Mouse (Mus musculus) ES-Bruce4 (cell line): ENCODE data around the gene Csnk2b. TPM values are rescaled to one million over a fixed set of nuclear protein-coding genes. Genes with fewer than 3 reads are reported as not detected.

Experiments
- H3K27ac ChIP-seq: 2 replicates; pipeline ENCODE4 v1.5.1; 2012; ENCODE audit warnings: low read length, inconsistent platforms; ENCODE audit not compliant: insufficient read depth
- H3K27me3 ChIP-seq: 2 replicates; pipeline ENCODE4 v1.6.1; 2012; ENCODE audit warnings: mild to moderate bottlenecking, low read length, inconsistent platforms; ENCODE audit not compliant: control insufficient read depth, poor library complexity, insufficient read depth, severe bottlenecking
- H3K36me3 ChIP-seq: 2 replicates; pipeline ENCODE4 v1.6.1; 2012; ENCODE audit warnings: inconsistent platforms, mild to moderate bottlenecking, low read length, moderate library complexity; ENCODE audit not compliant: control insufficient read depth, poor library complexity, insufficient read depth, severe bottlenecking
- H3K4me1 ChIP-seq: one replicate; pipeline ENCODE4 v1.8.1; 2011; ENCODE audit warnings: low read length; ENCODE audit not compliant: control insufficient read depth, insufficient read depth
- H3K4me3 ChIP-seq: 2 replicates; pipeline ENCODE4 v1.5.1; 2011; ENCODE audit warnings: low read depth, mild to moderate bottlenecking, low read length
- H3K9ac ChIP-seq: 2 replicates; pipeline ENCODE4 v1.6.1; 2012; ENCODE audit warnings: low read depth, mild to moderate bottlenecking, inconsistent platforms; ENCODE audit not compliant: poor library complexity, severe bottlenecking
- H3K9me3 ChIP-seq: replicated peaks from 2 replicates; pipeline ENCODE4 v1.6.1; 2012; ENCODE audit warnings: mild to moderate bottlenecking, low read length, inconsistent platforms; ENCODE audit not compliant: control insufficient read depth, poor library complexity, insufficient read depth, severe bottlenecking
- CTCF ChIP-seq: IDR thresholded peaks from one replicate; pipeline ENCODE4 v1.8.1; 2011; ENCODE audit warnings: low read depth, low read length
- EP300 ChIP-seq: IDR thresholded peaks from 2 replicates; pipeline ENCODE4 v1.6.1; 2011; ENCODE audit warnings: low read depth, low read length; ENCODE audit not compliant: insufficient read depth
- POLR2A ChIP-seq: IDR thresholded peaks from one replicate; pipeline ENCODE4 v1.8.1; 2011; ENCODE audit warnings: low read length; ENCODE audit not compliant: insufficient read depth
- polyA plus RNA-seq: library from polyadenylated mRNA; stranded (reverse); fragments of >200 nt; gene quantifications from 2 replicates; pipeline ENCODE4 v1.2.4, GENCODE M21; 2011; ENCODE audit warnings: low read depth; ENCODE audit not compliant: missing spikeins, insufficient read depth, insufficient read length

The Csnk2b gene
- polyA plus RNA-seq, 1 experiment, result 146 TPM

DNA sequence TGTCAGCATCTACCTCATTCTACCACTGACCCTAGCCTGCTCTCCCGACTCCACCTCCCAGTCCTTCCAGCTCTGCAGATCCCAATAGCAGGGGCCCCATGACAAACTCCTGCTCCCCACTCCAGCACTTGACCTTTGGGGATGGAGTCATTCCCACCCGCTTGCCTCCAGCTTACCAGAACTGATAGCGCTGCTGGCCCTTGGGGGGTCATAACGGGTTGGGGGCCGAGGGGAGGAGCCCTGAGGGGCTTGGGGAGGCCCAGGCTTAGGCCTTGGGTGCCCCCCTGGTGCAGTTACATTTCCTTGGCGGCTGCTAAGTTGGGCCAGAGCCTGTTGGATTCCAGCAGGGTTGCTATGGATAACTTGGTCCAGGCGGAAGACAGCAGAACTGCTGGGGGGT is 32.8 kb upstream of the Csnk2b start:
- H3K27ac ChIP-seq, result no peak overlapping the region
- no peak overlapping the region for H3K4me3 ChIP-seq
- H3K4me1 ChIP-seq, result no peaks in the 10 kb centered on the region
- no peaks in the 10 kb centered on the region for H3K27me3 ChIP-seq
- TF ChIP-seq CTCF (no peak), POLR2A (no peak), EP300 (no peak)
- no peaks in the 10 kb centered on the region for H3K9me3 ChIP-seq
- peaks cover 98% of the 10 kb centered on the region for H3K36me3 ChIP-seq
- no peak overlapping the region for H3K9ac ChIP-seq

DNA sequence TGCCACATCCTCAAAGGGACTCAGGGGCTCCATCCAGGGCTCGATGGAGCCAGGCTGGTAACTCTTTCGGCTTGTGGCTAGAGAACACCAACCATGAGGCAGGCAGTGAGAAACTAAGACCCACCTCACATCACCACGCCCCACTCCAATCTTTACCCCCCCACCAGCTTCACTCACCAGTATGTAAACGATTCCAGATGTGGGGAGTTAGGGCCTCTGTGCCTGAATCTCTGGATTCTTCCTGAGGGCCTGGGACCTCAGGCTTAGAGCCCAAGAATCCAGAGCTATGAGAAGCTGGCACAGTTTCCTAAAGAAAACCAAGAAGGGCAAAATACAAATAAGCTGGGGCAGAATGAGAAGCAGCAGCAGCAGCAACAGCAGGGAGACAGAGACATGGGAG is 32.1 kb upstream of the Csnk2b start:
- no peaks in the 10 kb centered on the region for H3K4me1 ChIP-seq
- H3K9me3 ChIP-seq, result no peaks in the 10 kb centered on the region
- H3K4me3 ChIP-seq, result no peak overlapping the region
- H3K27ac ChIP-seq, result no peak overlapping the region
- H3K27me3 ChIP-seq, result no peaks in the 10 kb centered on the region
- TF ChIP-seq EP300, result no peak
- H3K9ac ChIP-seq, result no peak overlapping the region
- H3K36me3 ChIP-seq, result peaks cover 98% of the 10 kb centered on the region

DNA sequence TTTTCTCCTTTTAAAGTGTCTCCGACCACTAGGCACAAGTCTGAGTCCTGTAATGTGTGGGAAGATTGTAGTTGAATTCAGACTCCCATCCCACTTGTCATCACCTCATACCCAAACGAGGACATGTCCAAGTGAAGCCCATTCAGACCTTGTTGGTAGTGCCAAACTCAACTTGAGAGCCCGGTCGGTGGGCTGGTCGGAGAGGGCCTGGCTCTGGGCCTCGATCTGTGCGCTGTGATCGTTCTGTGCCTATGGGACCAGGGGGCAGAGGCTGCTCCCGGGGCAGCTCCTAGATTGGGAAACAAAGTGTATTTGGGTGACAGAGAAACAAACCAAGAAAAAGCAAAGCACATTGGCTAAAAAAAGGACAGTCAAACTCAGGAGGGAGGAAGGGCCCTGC is 31.2 kb upstream of the Csnk2b start:
- H3K27me3 ChIP-seq, result no peaks in the 10 kb centered on the region
- no peak overlapping the region for H3K27ac ChIP-seq
- H3K4me3 ChIP-seq, result no peak overlapping the region
- H3K9ac ChIP-seq, result no peak overlapping the region
- TF ChIP-seq POLR2A, result no peak
- no peak for TF ChIP-seq CTCF
- no peak for TF ChIP-seq EP300
- H3K9me3 ChIP-seq, result no peaks in the 10 kb centered on the region
- H3K4me1 ChIP-seq, result no peaks in the 10 kb centered on the region
- peaks cover 94% of the 10 kb centered on the region for H3K36me3 ChIP-seq

DNA sequence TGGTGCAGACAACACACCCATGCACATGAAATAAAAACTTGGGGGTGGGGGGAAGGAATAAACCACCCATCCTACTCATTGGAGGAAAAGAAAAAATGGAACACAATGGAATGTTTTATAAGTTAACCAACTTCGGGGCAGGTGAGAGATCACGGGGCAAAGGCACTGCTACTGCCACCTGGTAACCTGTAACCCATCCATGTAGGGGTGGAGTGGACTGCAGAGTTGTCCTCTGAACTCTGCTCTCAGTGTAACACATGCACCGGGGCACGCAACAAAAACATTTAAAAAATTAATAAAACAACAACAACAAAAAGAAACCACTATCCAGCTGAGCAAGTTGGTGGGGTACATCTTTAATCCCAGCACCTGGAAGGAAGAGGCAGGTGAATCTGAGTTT is 30.3 kb upstream of the Csnk2b start:
- H3K9ac ChIP-seq, result no peak overlapping the region
- TF ChIP-seq CTCF, result no peak
- no peaks in the 10 kb centered on the region for H3K4me1 ChIP-seq

DNA sequence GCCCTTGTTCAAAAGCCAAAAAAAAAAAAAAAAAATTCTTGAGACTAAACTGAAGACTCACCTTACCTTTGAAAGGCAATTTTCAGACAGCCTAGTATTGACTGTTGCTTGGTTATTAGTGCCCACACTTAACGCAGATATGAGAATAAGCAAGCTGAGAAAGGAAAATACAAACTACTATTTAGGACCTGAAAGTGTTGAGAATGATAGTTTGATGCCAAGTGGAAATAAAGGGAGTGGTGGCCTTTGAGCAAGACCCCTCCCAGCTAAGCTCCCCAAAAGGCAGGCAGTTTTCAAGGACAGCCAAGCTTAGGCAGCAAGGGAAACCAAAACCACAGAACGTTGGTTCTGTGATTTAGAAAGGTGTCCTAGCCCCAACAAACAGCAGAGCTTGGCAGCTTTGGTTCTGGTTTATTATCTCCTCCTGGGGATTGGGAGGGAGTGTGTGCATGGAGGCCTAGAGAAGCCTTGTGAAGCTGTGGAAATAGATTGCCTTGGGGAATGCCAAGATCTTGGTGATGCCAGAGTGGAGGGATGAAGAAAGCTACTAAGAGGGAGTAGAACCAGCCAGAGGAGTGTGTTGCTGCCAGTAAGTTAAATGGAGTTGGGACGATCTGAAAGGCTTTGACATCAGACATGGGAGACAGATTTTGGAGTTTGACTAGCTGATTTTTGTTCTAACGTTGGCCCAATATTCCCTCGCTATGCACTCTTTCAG is 26.2 kb upstream of the Csnk2b start:
- no peaks in the 10 kb centered on the region for H3K4me1 ChIP-seq
- H3K36me3 ChIP-seq, result peaks cover 89% of the 10 kb centered on the region
- no peaks in the 10 kb centered on the region for H3K27me3 ChIP-seq
- H3K27ac ChIP-seq, result no peak overlapping the region
- H3K9ac ChIP-seq, result no peak overlapping the region
- no peak overlapping the region for H3K4me3 ChIP-seq
- H3K9me3 ChIP-seq, result no peaks in the 10 kb centered on the region
- TF ChIP-seq EP300 (no peak), POLR2A (no peak), CTCF (no peak)

More for the DNA sequence above, 30.3 kb upstream of the Csnk2b start:
- H3K9me3 ChIP-seq, result no peaks in the 10 kb centered on the region
- no peak overlapping the region for H3K4me3 ChIP-seq
- no peaks in the 10 kb centered on the region for H3K27me3 ChIP-seq
- peaks cover 90% of the 10 kb centered on the region for H3K36me3 ChIP-seq
- no peak overlapping the region for H3K27ac ChIP-seq

DNA sequence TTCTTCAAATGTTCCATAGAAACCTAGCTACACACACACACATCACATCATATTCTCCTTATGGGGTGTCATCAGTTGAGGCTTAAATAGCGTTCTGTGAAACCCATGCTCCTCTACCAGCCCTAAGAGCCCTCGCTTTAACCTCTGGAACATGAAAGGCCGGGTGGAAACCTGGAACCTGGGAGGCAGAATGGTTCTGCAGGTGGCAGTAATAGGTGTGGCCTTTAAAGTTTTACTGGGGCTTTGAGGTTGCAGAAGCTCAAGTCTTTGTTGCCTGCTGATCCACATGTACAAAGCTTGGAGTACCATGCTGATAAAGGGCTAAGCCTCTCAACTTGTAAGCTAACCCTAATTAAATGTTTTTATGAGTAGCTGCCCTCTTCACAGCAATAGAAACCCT is 25.5 kb upstream of the Csnk2b start:
- no peaks in the 10 kb centered on the region for H3K27me3 ChIP-seq
- no peak overlapping the region for H3K9ac ChIP-seq
- no peaks in the 10 kb centered on the region for H3K4me1 ChIP-seq
- peaks cover 89% of the 10 kb centered on the region for H3K36me3 ChIP-seq
- H3K27ac ChIP-seq, result no peak overlapping the region
- H3K9me3 ChIP-seq, result no peaks in the 10 kb centered on the region
- H3K4me3 ChIP-seq, result no peak overlapping the region
- TF ChIP-seq POLR2A, result no peak
- no peak for TF ChIP-seq EP300
- TF ChIP-seq CTCF, result no peak
